Mouse (Mus musculus) embryonic facial prominence, embryonic 14.5 days (tissue): ENCODE data around the gene Acot6. TPM values are rescaled to one million over a fixed set of nuclear protein-coding genes. Genes with fewer than 3 reads are reported as not detected.
"Not testable (repeated sequence)": the region's sequence is repeated elsewhere in the genome, so short reads cannot be mapped to it uniquely, and the experiment has no call there.

Experiments
- ATAC-seq: fragments of 200-750 bp; cut with Nextera tagmentation; 2 replicates; pipeline ENCODE4 v1.8.0; 2017; ENCODE audit warnings: low read depth, moderate number of reproducible peaks, moderate TSS enrichment
- DNase-seq: peaks from one replicate; pipeline ENCODE4 v3.0.0-alpha.2; 2015; ENCODE audit warnings: low spot score
- H3K27ac ChIP-seq: fragments of 300-500 bp; sonication (generic); replicated peaks from 2 replicates; pipeline ENCODE4 v1.5.1; 2014; ENCODE audit warnings: low read depth, mild to moderate bottlenecking, low read length, moderate library complexity
- H3K27me3 ChIP-seq: fragments of 300-500 bp; sonication (generic); replicated peaks from 2 replicates; pipeline ENCODE4 v1.6.1; 2014; ENCODE audit warnings: low read length; ENCODE audit not compliant: control insufficient read depth, insufficient read depth
- H3K36me3 ChIP-seq: fragments of 300-500 bp; sonication (generic); 2 replicates; pipeline ENCODE4 v1.6.1; 2014; ENCODE audit warnings: low read length, mixed read lengths; ENCODE audit not compliant: control insufficient read depth, insufficient read depth
- H3K4me1 ChIP-seq: fragments of 300-500 bp; sonication (generic); 2 replicates; pipeline ENCODE4 v1.6.1; 2014; ENCODE audit warnings: antibody characterized with exemption, low read length; ENCODE audit not compliant: control insufficient read depth, insufficient read depth
- H3K4me2 ChIP-seq: fragments of 300-500 bp; sonication (generic); 2 replicates; pipeline ENCODE4 v1.6.1; 2014; ENCODE audit warnings: low read depth, mild to moderate bottlenecking, low read length, moderate library complexity, mixed read lengths
- H3K4me3 ChIP-seq: fragments of 300-500 bp; sonication (generic); 2 replicates; pipeline ENCODE4 v1.5.1; 2014; ENCODE audit warnings: low read depth, mild to moderate bottlenecking, low read length
- H3K9ac ChIP-seq: fragments of 300-500 bp; sonication (generic); 2 replicates; pipeline ENCODE4 v1.6.1; 2014; ENCODE audit warnings: low read depth, mild to moderate bottlenecking, low read length, moderate library complexity, mixed read lengths
- H3K9me3 ChIP-seq: fragments of 300-500 bp; sonication (generic); 2 replicates; pipeline ENCODE4 v1.6.1; 2016; ENCODE audit warnings: low read length; ENCODE audit not compliant: control insufficient read depth
- WGBS: fragments of 180-500 bp; shearing (Covaris S2); extraction: QIAGEN DNeasy Blood & Tissue Kit; methylation state at CpG from one replicate; pipeline ENCODE4 v1.1.7; 2014; 5-methylcytosine and 5-hydroxymethylcytosine counted together
- polyA plus RNA-seq: library from polyadenylated mRNA; unstranded; fragments of >200 nt; fragmentation: Nextera tagmentation; extraction: Ambion mirVana; gene quantifications from 2 replicates; pipeline ENCODE4 v1.2.1, GENCODE M21; 2014

The Acot6 gene
- polyA plus RNA-seq: 2.3 and 2.6 TPM in 2 replicates

- Histone ChIP-seq H3K27ac (peak within 1 kb of the TSS; percentile 52; the same call in 1 of the 2 replicates), H3K4me3 (peak within 1 kb of the TSS; percentile 50), H3K4me2 (peak within 1 kb of the TSS; percentile 73), H3K9ac (peak within 1 kb of the TSS; percentile 73)
- under 1% methylated on average over 46 of the region's 80 CpGs for WGBS
- H3K36me3 ChIP-seq, H3K27me3 ChIP-seq, H3K9me3 ChIP-seq, H3K4me1 ChIP-seq: not testable (repeated sequence)
- ATAC-seq (peak; percentile 74), DNase-seq (peak; percentile 69)
These were observed at the start of gene Acot6 for GRCm38 (mm10) chr12:84100604-84101492. Gene Acot6 (plus strand): TSS chr12:84100654.

GRCm38 (mm10) chr12:84050744-84051143 is 49.7 kb upstream of the Acot6 start:
- not testable (repeated sequence) for H3K36me3 ChIP-seq, H3K4me1 ChIP-seq, ATAC-seq, H3K9ac ChIP-seq, H3K4me2 ChIP-seq, H3K4me3 ChIP-seq, H3K27ac ChIP-seq, DNase-seq
- H3K27me3 ChIP-seq: peaks cover 18% of the 10 kb centered on the region; the same call in 1 of the 2 replicates
- WGBS: 89% methylated on average over 5 of the region's 5 CpGs
- peaks cover 11% of the 10 kb centered on the region for H3K9me3 ChIP-seq

GRCm38 (mm10) chr12:84051937-84052474 is 48.4 kb upstream of the Acot6 start, which contains the start of gene Acot3:
Gene Acot3 (plus strand): TSS chr12:84052144.
- Histone ChIP-seq H3K36me3 (no peaks in the 10 kb centered on the region), H3K4me1 (no peaks in the 10 kb centered on the region), H3K4me3 (no peak within 1 kb of the TSS), H3K9ac (no peak within 1 kb of the TSS), H3K27me3 (peaks cover 18% of the 10 kb centered on the region; the same call in 1 of the 2 replicates), H3K9me3 (peaks cover 11% of the 10 kb centered on the region), H3K4me2 (no peak within 1 kb of the TSS), H3K27ac (no peak within 1 kb of the TSS)
- WGBS: 76% methylated on average over 5 of the region's 5 CpGs
- ATAC-seq (no peak), DNase-seq (no peak)

- H3K4me3 ChIP-seq: no peak overlapping the region
- 91% methylated on average over 7 of the region's 7 CpGs for WGBS
These were observed 47.8 kb upstream of the Acot6 start for GRCm38 (mm10) chr12:84052609-84053008.

GRCm38 (mm10) chr12:84053173-84053572 is 47.3 kb upstream of the Acot6 start:
- DNase-seq (no peak), ATAC-seq (no peak)
- Histone ChIP-seq H3K4me1 (no peaks in the 10 kb centered on the region), H3K27ac (no peak overlapping the region), H3K27me3 (peaks cover 18% of the 10 kb centered on the region; the same call in 1 of the 2 replicates), H3K9ac (peak overlapping the region; percentile 52), H3K4me3 (peak overlapping the region; percentile 44), H3K36me3 (no peaks in the 10 kb centered on the region), H3K9me3 (peaks cover 8% of the 10 kb centered on the region), H3K4me2 (peak overlapping the region; percentile 75)
- WGBS: 16% methylated on average over 12 of the region's 16 CpGs

More at GRCm38 (mm10) chr12:84052609-84053008, 47.8 kb upstream of the Acot6 start:
- H3K9ac ChIP-seq: no peak overlapping the region
- peaks cover 11% of the 10 kb centered on the region for H3K9me3 ChIP-seq
- H3K4me1 ChIP-seq: no peaks in the 10 kb centered on the region
- peaks cover 18% of the 10 kb centered on the region; the same call in 1 of the 2 replicates for H3K27me3 ChIP-seq
- DNase-seq (no peak), ATAC-seq (no peak)
- H3K4me2 ChIP-seq: no peak overlapping the region
- H3K27ac ChIP-seq: no peak overlapping the region
- H3K36me3 ChIP-seq: no peaks in the 10 kb centered on the region

- no peaks in the 10 kb centered on the region for H3K36me3 ChIP-seq
- peaks cover 18% of the 10 kb centered on the region; the same call in 1 of the 2 replicates for H3K27me3 ChIP-seq
- no peak overlapping the region for H3K27ac ChIP-seq
- H3K4me3 ChIP-seq: peak overlapping the region; percentile 44
- H3K4me2 ChIP-seq: peak overlapping the region; percentile 75
- peak; percentile 55 for DNase-seq
- no peak for ATAC-seq
- 5% methylated on average over 11 of the region's 46 CpGs for WGBS
- H3K9ac ChIP-seq: peak overlapping the region; percentile 52
- H3K4me1 ChIP-seq: no peaks in the 10 kb centered on the region
- peaks cover under 1% of the 10 kb centered on the region for H3K9me3 ChIP-seq
These were observed 46.6 kb upstream of the Acot6 start for GRCm38 (mm10) chr12:84053679-84054391.

GRCm38 (mm10) chr12:84060946-84061345 is 39.5 kb upstream of the Acot6 start:
- no peak overlapping the region for H3K27ac ChIP-seq
- no peak for ATAC-seq
- no peak for DNase-seq
- no peaks in the 10 kb centered on the region for H3K36me3 ChIP-seq
- no peaks in the 10 kb centered on the region for H3K27me3 ChIP-seq
- WGBS: 38% methylated on average over 2 of the region's 2 CpGs
- H3K9ac ChIP-seq: no peak overlapping the region
- H3K4me2 ChIP-seq: no peak overlapping the region
- no peaks in the 10 kb centered on the region for H3K4me1 ChIP-seq
- H3K4me3 ChIP-seq: no peak overlapping the region
- H3K9me3 ChIP-seq: 0 out of 2 replicates have a peak, but pooled peaks cover 3% of the 10 kb centered on the region

GRCm38 (mm10) chr12:84062336-84062735 is 38.1 kb upstream of the Acot6 start:
- no peak overlapping the region for H3K4me3 ChIP-seq
- WGBS: 94% methylated on average over 20 of the region's 20 CpGs
- 0 out of 2 replicates have a peak, but pooled peaks cover 3% of the 10 kb centered on the region for H3K9me3 ChIP-seq
- ATAC-seq (no peak), DNase-seq (no peak)
- H3K27me3 ChIP-seq: no peaks in the 10 kb centered on the region
- no peak overlapping the region for H3K27ac ChIP-seq
- no peaks in the 10 kb centered on the region for H3K36me3 ChIP-seq
- H3K9ac ChIP-seq: no peak overlapping the region
- H3K4me1 ChIP-seq: no peaks in the 10 kb centered on the region
- H3K4me2 ChIP-seq: no peak overlapping the region
